Mouse (Mus musculus) stomach, postnatal 0 days (tissue): Measurements from ENCODE around the gene Rufy1.

ENCODE experiments used
- CTCF ChIP-seq: IDR thresholded peaks from 2 replicates; pipeline ENCODE4 v1.5.1; 2016; ENCODE audit warnings: antibody characterized with exemption, low read depth, mild to moderate bottlenecking, moderate library complexity
- EP300 ChIP-seq: optimal IDR thresholded peaks from 2 replicates; pipeline ENCODE3; 2016; ENCODE audit warnings: antibody characterized with exemption

DNA sequence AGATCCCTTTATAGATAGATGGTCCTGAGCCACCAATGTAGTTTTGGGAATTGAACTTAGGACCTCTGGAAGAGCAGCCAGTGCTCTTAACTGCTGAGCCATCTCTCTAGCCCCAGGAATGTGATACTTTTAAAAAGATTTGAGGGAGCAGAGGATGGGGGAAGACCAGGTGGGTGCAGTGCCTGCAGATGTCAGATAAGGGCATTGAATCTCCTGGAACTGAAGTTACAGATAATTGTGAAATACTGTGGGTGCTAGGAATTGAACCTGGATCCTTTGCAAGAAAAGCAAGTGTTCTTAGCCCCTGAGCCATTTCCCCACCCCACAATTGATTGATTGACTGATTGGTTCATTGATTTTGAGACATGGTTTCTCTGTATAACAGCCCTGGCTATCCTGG lies 65.6 kb downstream of the Rufy1 start:
- TF ChIP-seq EP300: no peak
- TF ChIP-seq CTCF: no peak
